Comparison of ENCODE assay signal across 23 mouse cellular contexts in the genomic region with DNA sequence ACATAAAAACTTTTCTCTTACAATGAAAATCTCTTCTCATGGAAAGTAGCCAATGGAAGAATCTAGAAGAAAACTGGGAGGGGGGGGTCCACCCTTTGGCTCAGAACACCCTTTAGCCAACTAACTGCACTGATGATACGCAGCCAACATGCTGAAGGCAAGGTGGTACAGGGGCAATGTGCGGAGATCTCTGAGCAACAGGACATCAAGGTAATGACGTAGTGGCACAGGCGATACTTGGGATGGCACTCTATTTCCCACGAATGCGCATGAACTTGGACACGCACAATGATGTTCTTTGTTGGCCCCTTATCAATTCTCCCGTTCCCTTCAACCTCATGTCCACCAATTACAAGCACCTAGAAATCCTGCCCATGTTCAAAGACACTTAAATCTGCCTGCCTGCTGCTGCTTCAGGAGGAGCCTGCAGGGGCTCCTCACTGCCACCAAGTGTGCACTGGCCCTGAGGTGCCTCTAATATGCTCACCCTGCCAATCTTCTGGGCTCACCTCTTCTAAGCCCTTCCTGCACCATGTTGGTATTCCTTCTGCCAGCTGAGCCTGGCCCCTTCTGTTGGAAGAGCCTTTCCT. TPM values are rescaled to one million over a fixed set of nuclear protein-coding genes. Genes with fewer than 3 reads are reported as not detected.
DNase-seq lines count a peak whose midpoint lies in the region; ATAC-seq lines count a peak whose summit lies in the region.
"Had no signal": no experiment of that assay in that cellular context is flagged by ENCODE, and none has a peak within 500 bp of the region (broad histone marks: within the 10 kb centered on the region; RNA-seq: fewer than 3 reads in every experiment).

No protein-coding gene starts in this region.

- H3K36me3 ChIP-seq in erythroblast, embryonic 14.5 days (ENCODE audit: control insufficient read depth): peaks cover 34% of the 10 kb centered on the region
- no peaks in the 10 kb centered on the region for H3K36me3 ChIP-seq in heart, embryonic 16.5 days (ENCODE audit: control insufficient read depth, insufficient read depth)
- H3K36me3 ChIP-seq in heart, embryonic 12.5 days: 0 out of 2 replicates have a peak, but pooled peaks cover 2% of the 10 kb centered on the region
- H3K36me3 ChIP-seq in midbrain, embryonic 10.5 days: peaks cover 3% of the 10 kb centered on the region
- no peaks in the 10 kb centered on the region for H3K36me3 ChIP-seq in midbrain, embryonic 15.5 days (replicated peaks)
- peaks cover 4% of the 10 kb centered on the region for H3K36me3 ChIP-seq in liver, embryonic 13.5 days
- H3K36me3 ChIP-seq: embryonic facial prominence, embryonic 15.5 days; forebrain, embryonic 15.5 days had no signal

- no peaks in the 10 kb centered on the region for H3K27me3 ChIP-seq in erythroblast, embryonic 14.5 days (ENCODE audit: control insufficient read depth)
- no peaks in the 10 kb centered on the region for H3K27me3 ChIP-seq in heart, embryonic 16.5 days (ENCODE audit: control insufficient read depth, insufficient read depth, low read length)
- H3K27me3 ChIP-seq in heart, embryonic 12.5 days (replicated peaks): no peaks in the 10 kb centered on the region
- H3K27me3 ChIP-seq in midbrain, embryonic 10.5 days (ENCODE audit: low read depth, poor library complexity, severe bottlenecking): no peaks in the 10 kb centered on the region
- no peaks in the 10 kb centered on the region for H3K27me3 ChIP-seq in midbrain, embryonic 15.5 days (replicated peaks)
- no peaks in the 10 kb centered on the region for H3K27me3 ChIP-seq in liver, embryonic 13.5 days
- H3K27me3 ChIP-seq: embryonic facial prominence, embryonic 15.5 days; forebrain, embryonic 15.5 days had no signal

- no peak for ATAC-seq in erythroblast, adult 5-6 weeks (replicated peaks; ENCODE audit: low FRiP score, poor library complexity, severe bottlenecking)
- no peak for ATAC-seq in heart, embryonic 16.5 days (replicated peaks; ENCODE audit: extremely low read depth, insufficient read depth, low FRiP score)
- ATAC-seq in heart, embryonic 12.5 days (ENCODE audit: insufficient number of reproducible peaks, low FRiP score): no peak
- no peak for ATAC-seq in midbrain, embryonic 15.5 days (replicated peaks)
- no peak for ATAC-seq in liver, embryonic 13.5 days (ENCODE audit: low read depth)
- ATAC-seq in CD4-positive, CD25-positive, alpha-beta regulatory T cell, adult 4 months: no peak
- ATAC-seq: forebrain, embryonic 15.5 days; inflammation-experienced regulatory T-cells, adult 6 months; lung, postnatal 0 days had no signal

- DNase-seq in midbrain, embryonic 10.5 days (ENCODE audit: low spot score): no peak
- DNase-seq in liver, embryonic 13.5 days: no peak
- DNase-seq: adrenal gland, adult 2 months; B cell, adult 2 months; cerebellum, postnatal 10 days; gastrocnemius, postnatal 36 days; kidney, adult 9 months; kidney, postnatal 25 days; thymus, adult 18-20 months; thymus, postnatal 4 days had no signal

- H3K9ac ChIP-seq in heart, embryonic 16.5 days (ENCODE audit: low read length): peak overlapping the region; percentile 15; the same call in 1 of the 2 replicates
- H3K9ac ChIP-seq in heart, embryonic 12.5 days: no peak overlapping the region
- no peak overlapping the region for H3K9ac ChIP-seq in midbrain, embryonic 15.5 days
- peak overlapping the region; percentile 11 for H3K9ac ChIP-seq in liver, embryonic 13.5 days
- H3K9ac ChIP-seq: embryonic facial prominence, embryonic 15.5 days; forebrain, embryonic 15.5 days; liver, embryonic 14.5 days had no signal

- no peak overlapping the region for H3K4me2 ChIP-seq in heart, embryonic 16.5 days (ENCODE audit: low read depth, low read length)
- H3K4me2 ChIP-seq in heart, embryonic 12.5 days: no peak overlapping the region
- H3K4me2 ChIP-seq in midbrain, embryonic 15.5 days: no peak overlapping the region
- no peak overlapping the region for H3K4me2 ChIP-seq in liver, embryonic 13.5 days
- H3K4me2 ChIP-seq: embryonic facial prominence, embryonic 15.5 days; forebrain, embryonic 15.5 days had no signal

- H3K4me1 ChIP-seq in erythroblast, embryonic 14.5 days (ENCODE audit: control insufficient read depth): peaks cover 86% of the 10 kb centered on the region
- H3K4me1 ChIP-seq in heart, embryonic 16.5 days (ENCODE audit: control insufficient read depth, insufficient read depth, low read length): peaks cover 51% of the 10 kb centered on the region
- H3K4me1 ChIP-seq in heart, embryonic 12.5 days (replicated peaks): peaks cover 50% of the 10 kb centered on the region
- peaks cover 63% of the 10 kb centered on the region for H3K4me1 ChIP-seq in midbrain, embryonic 10.5 days
- H3K4me1 ChIP-seq in midbrain, embryonic 15.5 days: peaks cover 54% of the 10 kb centered on the region
- peaks cover 74% of the 10 kb centered on the region for H3K4me1 ChIP-seq in liver, embryonic 13.5 days (replicated peaks)

- peak overlapping the region; percentile 16 for H3K4me3 ChIP-seq in erythroblast, embryonic 14.5 days (replicated peaks)
- H3K4me3 ChIP-seq in heart, embryonic 16.5 days (ENCODE audit: low read length): no peak overlapping the region
- no peak overlapping the region for H3K4me3 ChIP-seq in heart, embryonic 12.5 days
- 0 out of 2 replicates have a peak overlapping the region, but pooled peaks have one; percentile 16 for H3K4me3 ChIP-seq in midbrain, embryonic 10.5 days
- no peak overlapping the region for H3K4me3 ChIP-seq in midbrain, embryonic 15.5 days
- H3K4me3 ChIP-seq in liver, embryonic 13.5 days (replicated peaks): no peak overlapping the region
- H3K4me3 ChIP-seq: embryonic facial prominence, embryonic 15.5 days; forebrain, embryonic 15.5 days had no signal

- H3K9me3 ChIP-seq in erythroblast, embryonic 14.5 days (ENCODE audit: control insufficient read depth, low read length): no peaks in the 10 kb centered on the region
- no peaks in the 10 kb centered on the region for H3K9me3 ChIP-seq in heart, embryonic 16.5 days (replicated peaks; ENCODE audit: control insufficient read depth, low read length)
- H3K9me3 ChIP-seq in heart, embryonic 12.5 days (replicated peaks): no peaks in the 10 kb centered on the region
- H3K9me3 ChIP-seq in midbrain, embryonic 10.5 days (replicated peaks): no peaks in the 10 kb centered on the region
- no peaks in the 10 kb centered on the region for H3K9me3 ChIP-seq in midbrain, embryonic 15.5 days
- H3K9me3 ChIP-seq in liver, embryonic 13.5 days (replicated peaks): no peaks in the 10 kb centered on the region
- H3K9me3 ChIP-seq: embryonic facial prominence, embryonic 15.5 days; forebrain, embryonic 15.5 days had no signal

- WGBS in heart, embryonic 16.5 days: 90% methylated on average over 8 of the region's 8 CpGs
- 91% methylated on average over 8 of the region's 8 CpGs for WGBS in heart, embryonic 12.5 days
- 98% methylated on average over 8 of the region's 8 CpGs for WGBS in midbrain, embryonic 10.5 days
- WGBS in midbrain, embryonic 15.5 days: 94% methylated on average over 8 of the region's 8 CpGs
- WGBS in liver, embryonic 13.5 days (ENCODE audit: insufficient replicate concordance): 86% methylated on average over 8 of the region's 8 CpGs

- no peak overlapping the region; the same call in 1 of the 2 replicates for H3K27ac ChIP-seq in heart, embryonic 16.5 days (ENCODE audit: low read length)
- H3K27ac ChIP-seq in heart, embryonic 12.5 days (ENCODE audit: poor library complexity, severe bottlenecking): no peak overlapping the region
- no peak overlapping the region for H3K27ac ChIP-seq in midbrain, embryonic 10.5 days (replicated peaks)
- no peak overlapping the region for H3K27ac ChIP-seq in midbrain, embryonic 15.5 days
- peak overlapping the region; percentile 11 for H3K27ac ChIP-seq in liver, embryonic 13.5 days
- H3K27ac ChIP-seq: embryonic facial prominence, embryonic 15.5 days; forebrain, embryonic 15.5 days; liver, embryonic 14.5 days had no signal

RNA-seq across cellular contexts. Expression of gene Rnf44, which starts 3.5 kb away (rescaled TPM):
- 20.2 and 23.6 TPM in 2 replicates for polyA plus RNA-seq in erythroblast, embryonic 14.5 days (2012)
- total RNA-seq in erythroblast, adult 5-6 weeks (2015; ENCODE audit: low replicate concordance): 31.3 and 33.0 TPM in 2 replicates
- total RNA-seq in erythroblast, adult 5-6 weeks (2017; ENCODE audit: low replicate concordance): 9.9 and 30.5 TPM in 2 replicates
- polyA plus RNA-seq in heart, embryonic 16.5 days (2015; fragmentation: Nextera tagmentation; extraction: Ambion mirVana): 42.7 and 46.5 TPM in 2 replicates
- 60.4 and 62.7 TPM in 2 replicates for polyA plus RNA-seq in heart, embryonic 12.5 days (2016; fragmentation: Nextera tagmentation; extraction: Ambion mirVana)
- polyA plus RNA-seq in midbrain, embryonic 10.5 days (2016; fragmentation: Nextera tagmentation; extraction: Ambion mirVana): 90.1 and 98.8 TPM in 2 replicates
- polyA plus RNA-seq in midbrain, embryonic 15.5 days (2015; fragmentation: Nextera tagmentation; extraction: Ambion mirVana): 92.2 and 97.3 TPM in 2 replicates
- polyA plus RNA-seq in liver, embryonic 13.5 days (2015; fragmentation: Nextera tagmentation; extraction: Ambion mirVana): 23.8 and 24.5 TPM in 2 replicates
- 10 to 100 TPM; 25.5 to 30.0 TPM for polyA plus RNA-seq in CD4-positive, CD25-positive, alpha-beta regulatory T cell, adult 4 months (2017; shearing (Covaris generic))

RNA-seq across cellular contexts. Expression of gene Cdhr2, which starts 11.0 kb away (rescaled TPM):
- polyA plus RNA-seq in erythroblast, embryonic 14.5 days (2012): 0.03 TPM in 1 of 2 replicates, not detected in the other
- not detected in 2 replicates for total RNA-seq in erythroblast, adult 5-6 weeks (2015; ENCODE audit: low replicate concordance)
- total RNA-seq in erythroblast, adult 5-6 weeks (2017; ENCODE audit: low replicate concordance): not detected in 2 replicates
- polyA plus RNA-seq in heart, embryonic 16.5 days (2015; fragmentation: Nextera tagmentation; extraction: Ambion mirVana): 0.04 and 0.89 TPM in 2 replicates
- 0.04 and 0.18 TPM in 2 replicates for polyA plus RNA-seq in heart, embryonic 12.5 days (2016; fragmentation: Nextera tagmentation; extraction: Ambion mirVana)
- not detected in 2 replicates for polyA plus RNA-seq in midbrain, embryonic 10.5 days (2016; fragmentation: Nextera tagmentation; extraction: Ambion mirVana)
- 0.15 and 0.30 TPM in 2 replicates for polyA plus RNA-seq in midbrain, embryonic 15.5 days (2015; fragmentation: Nextera tagmentation; extraction: Ambion mirVana)
- polyA plus RNA-seq in liver, embryonic 13.5 days (2015; fragmentation: Nextera tagmentation; extraction: Ambion mirVana): 7.8 and 10.5 TPM in 2 replicates
- not detected for polyA plus RNA-seq in CD4-positive, CD25-positive, alpha-beta regulatory T cell, adult 4 months (2017; shearing (Covaris generic))
- total RNA-seq: gastrocnemius, postnatal 36 days; hematopoietic stem cell, adult 5-6 weeks had no signal
- polyA plus RNA-seq: adrenal gland, adult 2 months; embryonic facial prominence, embryonic 15.5 days; heart, embryonic 14.5 days; inflammation-experienced regulatory T-cells, adult 6 months; lung, postnatal 0 days had no signal

RNA-seq across cellular contexts. Expression of gene Gprin1, which starts 59.4 kb away (rescaled TPM):
- polyA plus RNA-seq in erythroblast, embryonic 14.5 days (2012): not detected in 2 replicates
- not detected in 2 replicates for total RNA-seq in erythroblast, adult 5-6 weeks (2015; ENCODE audit: low replicate concordance)
- not detected in 2 replicates for total RNA-seq in erythroblast, adult 5-6 weeks (2017; ENCODE audit: low replicate concordance)
- 0.04 TPM in 1 of 2 replicates, not detected in the other for polyA plus RNA-seq in heart, embryonic 16.5 days (2015; fragmentation: Nextera tagmentation; extraction: Ambion mirVana)
- polyA plus RNA-seq in heart, embryonic 12.5 days (2016; fragmentation: Nextera tagmentation; extraction: Ambion mirVana): 0.22 and 0.27 TPM in 2 replicates
- polyA plus RNA-seq in midbrain, embryonic 10.5 days (2016; fragmentation: Nextera tagmentation; extraction: Ambion mirVana): 0.88 and 1.1 TPM in 2 replicates
- polyA plus RNA-seq in midbrain, embryonic 15.5 days (2015; fragmentation: Nextera tagmentation; extraction: Ambion mirVana): 26.0 and 32.7 TPM in 2 replicates
- 0.02 and 0.05 TPM in 2 replicates for polyA plus RNA-seq in liver, embryonic 13.5 days (2015; fragmentation: Nextera tagmentation; extraction: Ambion mirVana)
- polyA plus RNA-seq in CD4-positive, CD25-positive, alpha-beta regulatory T cell, adult 4 months (2017; shearing (Covaris generic)): not detected
- total RNA-seq: gastrocnemius, postnatal 36 days; hematopoietic stem cell, adult 5-6 weeks had no signal
- polyA plus RNA-seq: inflammation-experienced regulatory T-cells, adult 6 months; lung, postnatal 0 days had no signal

Comparison
In these comparisons a context has a peak if more than half of its experiments do, and no peak if none do; other contexts are left out.
1. H3K4me3 ChIP-seq: peak in erythroblast, embryonic 14.5 days (single experiment) and midbrain, embryonic 10.5 days (single experiment); none in heart, embryonic 16.5 days (single experiment), heart, embryonic 12.5 days (single experiment), midbrain, embryonic 15.5 days (single experiment) and liver, embryonic 13.5 days (single experiment).
2. H3K9ac ChIP-seq: peak in heart, embryonic 16.5 days (single experiment) and liver, embryonic 13.5 days (single experiment); none in heart, embryonic 12.5 days (single experiment) and midbrain, embryonic 15.5 days (single experiment).
3. RNA of gene Gprin1, which starts 59.4 kb away (polyA plus RNA-seq): 26.0 to 32.7 TPM in midbrain, embryonic 15.5 days; 0.88 to 1.1 TPM in midbrain, embryonic 10.5 days, 0.22 to 0.27 TPM in heart, embryonic 12.5 days, 0.02 to 0.05 TPM in liver, embryonic 13.5 days, not detected in erythroblast, embryonic 14.5 days, 0.04 TPM in heart, embryonic 16.5 days and not detected in CD4-positive, CD25-positive, alpha-beta regulatory T cell, adult 4 months; every median in the first group is over 10 times any median in the second.